Mouse (Mus musculus) ES-Bruce4 (cell line): ENCODE data around the gene Sbk3.

ENCODE experiments used
- CTCF ChIP-seq: IDR thresholded peaks from one replicate; pipeline ENCODE4 v1.8.1; 2011; ENCODE audit warnings: low read depth, low read length
- POLR2A ChIP-seq: IDR thresholded peaks from one replicate; pipeline ENCODE4 v1.8.1; 2011; ENCODE audit warnings: low read length; ENCODE audit not compliant: insufficient read depth

GRCm38 (mm10) chr7:4921824-4922482, 49.0 kb downstream of the Sbk3 start, which contains the start of gene Nat14:
- TF ChIP-seq CTCF: no peak
- no peak for TF ChIP-seq POLR2A
